Mouse (Mus musculus) forebrain, embryonic 13.5 days (tissue): ENCODE measurements at regions not wholly inside any gene's neighbourhood (a gene's known extent, or its start where the extent isn't known, plus 50 kb on each side); places are given as distances from the start of the nearest gene placed in this dataset. TPM values are rescaled to one million over a fixed set of nuclear protein-coding genes. Genes with fewer than 3 reads are reported as not detected.

Experiments
- ATAC-seq: fragments of 200-750 bp; cut with Nextera tagmentation; 2 replicates; pipeline ENCODE4 v1.8.0; 2017
- H3K27ac ChIP-seq: fragments of 300-500 bp; sonication (generic); 2 replicates; pipeline ENCODE4 v1.5.1; 2015; ENCODE audit warnings: inconsistent platforms, mild to moderate bottlenecking, moderate library complexity
- H3K27me3 ChIP-seq: fragments of 300-500 bp; sonication (generic); 2 replicates; pipeline ENCODE4 v1.6.1; 2015; ENCODE audit warnings: mild to moderate bottlenecking, inconsistent platforms
- H3K36me3 ChIP-seq: fragments of 300-500 bp; sonication (generic); 2 replicates; pipeline ENCODE4 v1.6.1; 2015; ENCODE audit warnings: mild to moderate bottlenecking, inconsistent platforms; ENCODE audit not compliant: poor library complexity, severe bottlenecking
- H3K4me1 ChIP-seq: fragments of 300-500 bp; sonication (generic); 2 replicates; pipeline ENCODE4 v1.6.1; 2015; ENCODE audit warnings: inconsistent platforms
- H3K4me2 ChIP-seq: fragments of 300-500 bp; sonication (generic); 2 replicates; pipeline ENCODE4 v1.6.1; 2015; ENCODE audit warnings: inconsistent platforms, mild to moderate bottlenecking, moderate library complexity
- H3K4me3 ChIP-seq: fragments of 300-500 bp; sonication (generic); 2 replicates; pipeline ENCODE4 v1.5.1; 2015; ENCODE audit warnings: mild to moderate bottlenecking, inconsistent platforms
- H3K9ac ChIP-seq: fragments of 300-500 bp; sonication (generic); 2 replicates; pipeline ENCODE4 v1.6.1; 2015; ENCODE audit warnings: mild to moderate bottlenecking, inconsistent platforms
- H3K9me3 ChIP-seq: fragments of 300-500 bp; sonication (generic); replicated peaks from 2 replicates; pipeline ENCODE4 v1.6.1; 2016; ENCODE audit warnings: inconsistent platforms
- WGBS: fragments of 180-500 bp; shearing (Covaris S2); methylation state at CpG from one replicate; pipeline ENCODE4 v1.1.7; 2015; 5-methylcytosine and 5-hydroxymethylcytosine counted together
- microRNA-seq: library from miRNA; unstranded; fragments of <30 nt; microRNA quantifications from one replicate; pipeline ENCODE4, GENCODE M21; 2016

DNA sequence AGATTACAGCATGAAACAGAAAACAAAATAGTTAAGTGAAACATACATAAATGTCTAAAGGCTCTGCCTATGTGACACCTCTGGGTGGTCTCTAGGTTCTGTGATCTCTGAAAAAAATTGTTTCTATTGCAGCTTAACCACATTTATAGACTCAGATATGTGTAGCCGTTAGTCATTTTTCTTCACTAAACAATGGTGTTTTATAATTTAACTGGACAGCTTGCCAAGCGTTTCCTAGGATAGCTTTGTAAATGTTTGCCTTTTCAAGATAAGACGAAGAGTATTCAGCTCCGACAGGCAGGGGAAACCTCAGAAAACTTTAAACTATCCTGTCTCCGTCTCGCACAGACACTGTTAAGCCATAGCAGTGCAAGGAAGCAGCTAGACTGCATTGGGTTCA lies 98.3 kb downstream of the Klhl6 start:
- Histone ChIP-seq H3K27me3 (no peaks in the 10 kb centered on the region), H3K9ac (no peak overlapping the region), H3K4me1 (no peaks in the 10 kb centered on the region), H3K4me3 (no peak overlapping the region), H3K9me3 (no peaks in the 10 kb centered on the region), H3K4me2 (no peak overlapping the region), H3K27ac (no peak overlapping the region), H3K36me3 (no peaks in the 10 kb centered on the region)
- ATAC-seq = no peak
- WGBS = 72% methylated on average over 6 of the region's 6 CpGs

DNA sequence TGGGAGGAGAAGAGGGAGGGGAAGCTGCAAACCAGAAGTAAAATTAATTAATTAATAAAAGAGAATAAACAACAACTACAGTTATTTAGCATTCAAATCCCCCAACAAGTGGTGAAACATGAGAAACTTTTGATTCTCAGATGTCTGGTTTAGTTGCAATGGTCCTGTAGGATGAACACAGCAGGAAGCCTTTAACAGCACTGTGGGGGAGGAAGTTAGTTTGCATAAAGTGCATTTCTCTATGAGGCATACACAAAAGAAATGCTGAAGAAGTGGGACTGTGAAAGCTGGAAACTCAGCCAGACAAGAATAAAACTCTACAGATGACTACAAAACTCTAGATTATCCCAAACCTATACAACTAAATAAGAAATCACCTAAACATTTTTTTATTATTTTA lies 96.2 kb downstream of the Klhl6 start:
- no peak overlapping the region for H3K4me3 ChIP-seq
- no peak for ATAC-seq
- no peaks in the 10 kb centered on the region for H3K9me3 ChIP-seq
- no peaks in the 10 kb centered on the region for H3K27me3 ChIP-seq
- no peaks in the 10 kb centered on the region for H3K36me3 ChIP-seq
- H3K9ac ChIP-seq = no peak overlapping the region
- no peak overlapping the region for H3K4me2 ChIP-seq
- no peaks in the 10 kb centered on the region for H3K4me1 ChIP-seq
- no peak overlapping the region for H3K27ac ChIP-seq

DNA sequence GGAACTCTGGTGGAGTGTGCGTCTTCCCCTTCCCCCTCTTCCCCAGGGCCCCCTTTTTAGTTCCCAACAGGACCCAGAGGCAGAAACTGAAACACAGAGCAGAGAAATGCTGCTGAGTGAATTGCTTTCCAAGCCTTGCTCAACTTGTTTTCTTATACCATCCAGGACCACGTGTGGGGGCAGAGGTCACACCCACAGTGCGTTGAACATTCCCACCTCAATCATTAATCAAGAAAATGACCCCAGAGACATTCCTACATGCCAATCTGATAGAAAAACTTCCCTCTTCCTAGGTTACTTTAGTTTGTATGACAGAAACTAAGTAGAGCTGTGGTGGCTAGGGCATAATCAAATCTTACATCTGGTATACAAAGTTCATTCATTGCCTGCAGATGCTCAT lies 93.3 kb downstream of the Klhl6 start:
- H3K9ac ChIP-seq = no peak overlapping the region
- no peaks in the 10 kb centered on the region for H3K9me3 ChIP-seq
- no peak overlapping the region for H3K4me3 ChIP-seq
- WGBS = 77% methylated on average over 3 of the region's 3 CpGs
- no peak overlapping the region for H3K4me2 ChIP-seq
- H3K36me3 ChIP-seq = no peaks in the 10 kb centered on the region
- ATAC-seq = no peak
- no peaks in the 10 kb centered on the region for H3K27me3 ChIP-seq
- H3K4me1 ChIP-seq = no peaks in the 10 kb centered on the region
- no peak overlapping the region for H3K27ac ChIP-seq

DNA sequence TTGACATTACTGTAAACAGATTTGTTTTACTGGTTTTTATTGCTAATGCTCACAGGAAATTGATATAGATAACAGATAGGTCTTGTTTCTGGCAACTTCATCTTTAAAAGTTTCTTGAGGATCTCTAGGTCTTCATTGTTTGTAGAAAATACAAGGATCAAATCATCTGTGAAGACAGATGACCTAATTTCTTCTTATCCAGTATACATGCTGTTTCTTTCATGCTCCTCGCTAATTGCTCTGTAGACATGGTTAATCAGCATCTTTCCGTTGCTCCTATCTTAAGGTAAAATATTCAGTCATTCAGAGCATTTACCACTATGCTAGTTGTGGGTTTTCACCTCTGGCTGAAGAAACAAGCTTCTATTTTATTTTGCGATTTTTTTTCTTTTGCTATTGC lies 91.4 kb downstream of the Klhl6 start:
- no peak overlapping the region for H3K27ac ChIP-seq

DNA sequence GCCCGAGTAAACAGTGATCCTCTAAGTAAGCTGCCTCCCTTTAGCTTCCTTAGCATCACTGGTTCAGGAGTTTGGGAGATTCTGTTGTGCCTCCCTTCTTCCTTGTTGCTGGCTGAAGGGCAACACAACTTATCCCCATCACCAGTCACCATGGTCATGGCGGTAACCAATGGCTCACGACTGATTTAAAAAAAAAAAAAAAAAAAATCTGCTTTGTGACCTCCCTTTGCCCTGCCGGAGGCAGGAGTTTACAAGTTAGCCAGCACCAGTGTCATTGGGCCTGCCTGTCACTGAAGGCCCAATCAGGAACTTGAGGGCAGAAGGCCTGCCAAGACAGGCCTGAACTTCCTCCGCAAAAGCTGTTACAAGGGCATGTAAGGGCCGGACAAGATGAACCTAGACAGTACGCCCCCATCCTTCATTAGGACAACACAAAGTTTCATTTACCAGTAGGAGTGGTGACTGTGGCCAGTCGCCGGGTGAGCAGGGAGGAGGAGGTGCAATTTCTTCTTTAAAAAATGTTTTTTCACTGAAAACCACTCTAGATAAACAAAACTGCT lies 88.3 kb downstream of the Klhl6 start:
- Histone ChIP-seq H3K27ac (no peak overlapping the region), H3K4me1 (no peaks in the 10 kb centered on the region), H3K36me3 (no peaks in the 10 kb centered on the region), H3K9ac (no peak overlapping the region), H3K4me3 (no peak overlapping the region), H3K27me3 (no peaks in the 10 kb centered on the region), H3K9me3 (no peaks in the 10 kb centered on the region), H3K4me2 (no peak overlapping the region)
- 95% methylated on average over 9 of the region's 9 CpGs for WGBS
- no peak for ATAC-seq

More for the DNA sequence above, 91.4 kb downstream of the Klhl6 start:
- ATAC-seq = no peak
- Histone ChIP-seq H3K27me3 (no peaks in the 10 kb centered on the region), H3K4me3 (no peak overlapping the region), H3K36me3 (no peaks in the 10 kb centered on the region), H3K9ac (no peak overlapping the region), H3K4me2 (no peak overlapping the region), H3K9me3 (no peaks in the 10 kb centered on the region), H3K4me1 (no peaks in the 10 kb centered on the region)
- 84% methylated on average over 3 of the region's 3 CpGs for WGBS

Small RNAs in the stretch of these regions (microRNA-seq; reads per million reads assigned to microRNA genes)
- gene Gm27883 = not detected
